Mouse (Mus musculus): ENCODE data around the gene Gm5901.

The Gm5901 gene

GRCm38 (mm10) chr7:105406322-105406721 lies 31.5 kb downstream of the Gm5901 start:
- no peak for DNase-seq

- peak; percentile 89 to 94 for DNase-seq
Observed at GRCm38 (mm10) chr7:105411874-105412632, 37.2 kb downstream of the Gm5901 start.

- DNase-seq = no peak
Observed at GRCm38 (mm10) chr7:105414385-105414784, 39.5 kb downstream of the Gm5901 start.

GRCm38 (mm10) chr7:105416529-105416928 lies 41.7 kb downstream of the Gm5901 start:
- no peak for DNase-seq

GRCm38 (mm10) chr7:105418106-105418505 lies 43.3 kb downstream of the Gm5901 start:
- no peak for DNase-seq

GRCm38 (mm10) chr7:105420903-105421302 lies 46.1 kb downstream of the Gm5901 start:
- DNase-seq = no peak

- no peak for DNase-seq
Observed at GRCm38 (mm10) chr7:105424368-105424767, 49.5 kb downstream of the Gm5901 start.

GRCm38 (mm10) chr7:105425424-105426043 lies 50.7 kb downstream of the Gm5901 start, which contains the start of gene Cckbr:
Cckbr (plus strand) TSS chr7:105425731.
- peak; percentile 42 to 53 for DNase-seq

GRCm38 (mm10) chr7:105426051-105426450 lies 51.2 kb downstream of the Gm5901 start:
- no peak for DNase-seq

Measured in cerebellum, postnatal 10 days (tissue).